Mouse (Mus musculus) limb, embryonic 14.5 days (tissue): Measurements from ENCODE around the gene Fstl4. TPM values are rescaled to one million over a fixed set of nuclear protein-coding genes. Genes with fewer than 3 reads are reported as not detected.

Experiments used
- ATAC-seq: fragments of 200-750 bp; cut with Nextera tagmentation; 2 replicates; pipeline ENCODE4 v1.8.0; 2017; ENCODE audit warnings: low read depth, moderate number of reproducible peaks, moderate TSS enrichment; ENCODE audit not compliant: low FRiP score
- DNase-seq: peaks from one replicate; pipeline ENCODE4 v3.0.0-alpha.2; 2015; ENCODE audit warnings: low spot score
- H3K27ac ChIP-seq: fragments of 300-500 bp; sonication (generic); replicated peaks from 2 replicates; pipeline ENCODE4 v1.5.1; 2014; ENCODE audit warnings: low read depth, mild to moderate bottlenecking, low read length, moderate library complexity, mixed read lengths
- H3K27me3 ChIP-seq: fragments of 300-500 bp; sonication (generic); 2 replicates; pipeline ENCODE4 v1.6.1; 2014; ENCODE audit warnings: low read length, mixed read lengths; ENCODE audit not compliant: control insufficient read depth, insufficient read depth
- H3K36me3 ChIP-seq: fragments of 300-500 bp; sonication (generic); 2 replicates; pipeline ENCODE4 v1.6.1; 2014; ENCODE audit warnings: mild to moderate bottlenecking, low read length, moderate library complexity, mixed read lengths; ENCODE audit not compliant: control insufficient read depth, insufficient read depth
- H3K4me1 ChIP-seq: fragments of 300-500 bp; sonication (generic); 2 replicates; pipeline ENCODE4 v1.6.1; 2014; ENCODE audit warnings: antibody characterized with exemption, low read length, mixed read lengths; ENCODE audit not compliant: control insufficient read depth, insufficient read depth
- H3K4me2 ChIP-seq: fragments of 300-500 bp; sonication (generic); replicated peaks from 2 replicates; pipeline ENCODE4 v1.6.1; 2014; ENCODE audit warnings: low read depth, mild to moderate bottlenecking, low read length, moderate library complexity; ENCODE audit not compliant: severe bottlenecking
- H3K4me3 ChIP-seq: fragments of 300-500 bp; sonication (generic); replicated peaks from 2 replicates; pipeline ENCODE4 v1.5.1; 2014; ENCODE audit warnings: low read length
- H3K9ac ChIP-seq: fragments of 300-500 bp; sonication (generic); 2 replicates; pipeline ENCODE4 v1.6.1; 2014; ENCODE audit warnings: mild to moderate bottlenecking, low read depth, low read length, moderate library complexity; ENCODE audit not compliant: severe bottlenecking
- H3K9me3 ChIP-seq: fragments of 300-500 bp; sonication (generic); 2 replicates; pipeline ENCODE4 v1.6.1; 2016; ENCODE audit warnings: low read length; ENCODE audit not compliant: control insufficient read depth
- POLR2A ChIP-seq: fragments of 200-500 bp; IDR thresholded peaks from 2 replicates; pipeline ENCODE4 v1.8.0; 2012; ENCODE audit warnings: inconsistent platforms, mild to moderate bottlenecking, moderate library complexity, borderline replicate concordance; ENCODE audit not compliant: insufficient read depth, insufficient read length; ENCODE audit errors: extremely low read depth
- WGBS: fragments of 180-500 bp; shearing (Covaris S2); extraction: QIAGEN DNeasy Blood & Tissue Kit; methylation state at CpG from one replicate; pipeline ENCODE4 v1.1.7; 2014; 5-methylcytosine and 5-hydroxymethylcytosine counted together
- polyA plus RNA-seq, 2 experiments: library from polyadenylated mRNA; depleted of rRNA in 1 of 2; stranded (reverse) in 1 of 2; unstranded in 1 of 2; fragments of >200 nt; fragmentation: Nextera tagmentation in 1 of 2; extraction: Ambion mirVana in 1 of 2; gene quantifications; 2 replicates each; pipeline versions ENCODE4 v1.2.1 to v1.2.3; 2012 to 2014

Gene Fstl4
- polyA plus RNA-seq, 2 experiments = 0.97 to 2.3 TPM

DNA sequence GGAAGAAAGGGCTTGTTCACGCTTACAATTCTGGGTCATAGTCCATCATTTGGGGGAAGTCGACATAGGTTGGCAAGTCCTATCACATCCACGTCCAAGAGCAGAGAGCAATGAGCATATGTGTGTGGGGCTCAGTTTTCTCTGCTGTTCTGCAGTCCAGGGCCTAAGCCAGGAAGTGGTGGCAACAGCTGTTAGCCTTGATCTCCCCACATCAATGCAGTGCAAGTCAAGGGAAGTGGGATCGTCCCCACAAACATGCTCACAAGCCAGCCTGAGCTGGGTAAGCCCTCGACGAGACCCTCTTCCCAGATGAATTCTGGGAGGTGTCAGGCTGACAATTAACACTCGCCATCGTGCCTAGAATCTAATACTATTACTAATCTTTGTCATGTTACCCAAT is 222.6 kb downstream of the Fstl4 start:
- ATAC-seq (no peak), DNase-seq (no peak)
- Histone ChIP-seq H3K27me3 (no peaks in the 10 kb centered on the region), H3K36me3 (no peaks in the 10 kb centered on the region), H3K4me3 (no peak overlapping the region), H3K9me3 (peaks cover 3% of the 10 kb centered on the region; the same call in 1 of the 2 replicates), H3K4me2 (no peak overlapping the region), H3K9ac (no peak overlapping the region), H3K27ac (no peak overlapping the region), H3K4me1 (no peaks in the 10 kb centered on the region)
- 82% methylated on average over 8 of the region's 8 CpGs for WGBS
- TF ChIP-seq POLR2A = no peak

DNA sequence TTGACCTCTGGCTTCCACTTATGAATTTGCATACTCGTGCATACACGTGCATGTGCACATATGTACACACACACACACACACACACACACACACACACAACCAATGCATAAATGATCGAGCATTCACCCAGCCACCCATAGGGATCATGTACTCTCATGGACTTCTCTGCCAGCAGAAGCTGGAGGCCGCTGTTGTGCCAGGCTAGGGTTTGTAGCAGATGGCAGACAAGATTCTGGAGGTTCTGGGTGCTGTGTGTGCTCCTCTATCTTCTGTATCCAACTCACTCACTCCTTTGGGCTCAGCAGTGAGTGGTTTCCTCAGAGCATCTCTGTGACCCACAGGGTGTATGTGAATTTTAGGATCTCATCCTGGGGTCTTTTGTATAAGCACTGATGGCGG is 230.3 kb downstream of the Fstl4 start:
- WGBS = 92% methylated on average over 5 of the region's 5 CpGs
- ATAC-seq = no peak

DNA sequence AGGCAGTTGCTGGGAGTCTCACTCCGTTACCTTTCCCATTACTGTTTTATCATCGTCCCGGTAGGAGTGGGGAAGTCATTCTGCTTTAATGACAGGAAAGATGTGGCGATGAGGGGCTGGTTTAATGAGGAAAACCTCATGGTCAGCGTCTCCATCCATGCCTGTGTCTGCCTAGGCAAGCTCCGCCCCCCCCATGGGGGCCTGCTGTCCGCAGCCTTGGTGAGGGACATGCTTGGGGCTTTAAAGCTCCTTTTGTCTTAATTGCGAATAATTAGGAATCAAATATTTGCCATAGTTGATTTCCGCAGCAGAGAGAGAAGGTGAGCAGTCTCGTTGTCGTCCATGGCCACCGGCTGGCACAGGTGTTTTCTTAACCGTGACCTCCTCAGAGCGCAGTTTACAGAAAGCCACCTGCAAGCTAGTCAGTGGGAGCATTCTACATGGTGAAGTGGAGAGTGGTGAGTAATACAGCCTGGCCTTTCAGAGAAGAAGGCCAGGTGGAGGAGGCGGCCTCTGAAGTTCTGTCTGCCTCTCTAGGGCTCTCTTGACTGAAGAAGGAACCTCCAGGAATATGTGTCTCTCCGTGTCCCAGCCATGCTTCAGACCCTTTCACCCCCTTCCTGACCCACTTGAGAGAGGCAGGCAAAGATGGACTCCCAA is 232.1 kb downstream of the Fstl4 start:
- Histone ChIP-seq H3K27me3 (no peaks in the 10 kb centered on the region), H3K9ac (no peak overlapping the region), H3K36me3 (no peaks in the 10 kb centered on the region), H3K27ac (no peak overlapping the region), H3K4me3 (no peak overlapping the region), H3K4me2 (no peak overlapping the region), H3K9me3 (peaks cover 4% of the 10 kb centered on the region; the same call in 1 of the 2 replicates), H3K4me1 (peaks cover 3% of the 10 kb centered on the region; the same call in 1 of the 2 replicates)
- WGBS = 65% methylated on average over 16 of the region's 16 CpGs
- DNase-seq (no peak), ATAC-seq (no peak)
- no peak for TF ChIP-seq POLR2A

More for the DNA sequence above, 230.3 kb downstream of the Fstl4 start:
- Histone ChIP-seq H3K9me3 (peaks cover 4% of the 10 kb centered on the region; the same call in 1 of the 2 replicates), H3K4me2 (no peak overlapping the region), H3K36me3 (no peaks in the 10 kb centered on the region), H3K4me1 (peaks cover 3% of the 10 kb centered on the region; the same call in 1 of the 2 replicates), H3K27ac (no peak overlapping the region), H3K9ac (no peak overlapping the region), H3K4me3 (no peak overlapping the region), H3K27me3 (no peaks in the 10 kb centered on the region)
- DNase-seq = no peak
- no peak for TF ChIP-seq POLR2A

DNA sequence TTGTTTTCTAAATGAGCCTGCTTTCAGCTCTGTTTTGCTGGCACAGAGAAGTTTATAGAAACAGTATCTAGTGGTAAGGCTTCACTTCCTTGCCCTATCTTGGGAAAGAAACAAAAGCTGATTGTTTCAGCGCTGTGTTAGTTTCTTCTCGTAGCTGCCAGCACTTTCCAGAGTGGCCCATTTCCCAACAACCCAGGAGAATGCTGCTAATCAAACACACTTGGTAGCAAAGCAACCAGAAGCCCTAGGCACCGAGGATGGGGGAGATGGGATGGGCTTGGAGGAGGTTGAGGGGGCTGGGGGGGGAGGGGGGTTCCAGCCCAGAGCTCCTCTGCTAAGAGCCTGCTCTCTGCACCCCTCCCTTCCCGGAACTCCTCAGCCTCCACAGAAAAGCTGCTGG is 233.0 kb downstream of the Fstl4 start:
- Histone ChIP-seq H3K36me3 (no peaks in the 10 kb centered on the region), H3K4me3 (no peak overlapping the region), H3K9me3 (peaks cover 4% of the 10 kb centered on the region; the same call in 1 of the 2 replicates), H3K27me3 (no peaks in the 10 kb centered on the region), H3K9ac (no peak overlapping the region), H3K4me1 (peaks cover 6% of the 10 kb centered on the region; the same call in 1 of the 2 replicates), H3K4me2 (no peak overlapping the region), H3K27ac (no peak overlapping the region)
- no peak for TF ChIP-seq POLR2A
- ATAC-seq (no peak), DNase-seq (no peak)
- 33% methylated on average over 4 of the region's 4 CpGs for WGBS

DNA sequence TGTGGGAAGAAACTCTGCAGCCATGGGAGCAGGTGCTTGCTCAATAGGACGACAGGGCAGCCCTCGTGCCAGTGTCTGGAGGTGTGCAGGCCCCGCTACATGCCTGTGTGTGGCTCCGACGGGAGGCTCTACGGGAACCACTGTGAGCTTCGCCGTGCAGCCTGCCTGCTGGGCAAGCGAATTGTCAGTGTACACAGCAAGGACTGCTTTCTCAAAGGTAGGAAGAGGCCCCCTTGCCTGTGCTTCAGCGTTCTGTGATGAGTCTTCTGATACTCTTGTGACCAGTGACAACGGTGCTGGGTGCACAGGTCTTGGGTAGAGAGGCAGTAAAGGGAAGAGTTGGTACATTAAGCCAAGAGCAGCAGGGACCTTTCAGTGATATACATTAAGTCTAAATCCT is 235.8 kb downstream of the Fstl4 start:
- Histone ChIP-seq H3K27ac (no peak overlapping the region), H3K4me3 (no peak overlapping the region), H3K4me2 (no peak overlapping the region), H3K27me3 (no peaks in the 10 kb centered on the region), H3K9me3 (peaks cover 4% of the 10 kb centered on the region; the same call in 1 of the 2 replicates), H3K4me1 (peaks cover 6% of the 10 kb centered on the region; the same call in 1 of the 2 replicates), H3K9ac (no peak overlapping the region), H3K36me3 (no peaks in the 10 kb centered on the region)
- no peak for TF ChIP-seq POLR2A
- DNase-seq (no peak), ATAC-seq (no peak)
- 90% methylated on average over 11 of the region's 11 CpGs for WGBS
